Mouse (Mus musculus) adrenal gland, adult 10 weeks (tissue): Measurements from ENCODE around the gene Gm11554. TPM values are rescaled to one million over a fixed set of nuclear protein-coding genes. Genes with fewer than 3 reads are reported as not detected.

ENCODE experiments used
- polyA plus RNA-seq: library from polyadenylated mRNA; stranded (reverse); fragments of 350-450 nt; fragmentation: Illumina TruSeq; extraction: RNeasy Lipid Tissue Mini Kit (QIAGEN cat#74804); gene quantifications from one replicate; pipeline ENCODE4 v1.2.3, GENCODE M21; 2014; ENCODE audit warnings: low read depth, low replicate concordance

Gene Gm11554
- polyA plus RNA-seq = not detected

GRCm38 (mm10) chr11:99804346-99804745 is at the start of gene Gm11554:
Gene Gm11554 (minus strand): TSS chr11:99804446.

GRCm38 (mm10) chr11:99851508-99851907 is 47.3 kb upstream of the Gm11554 start, which contains the start of gene Krtap4-16:
Gene Krtap4-16 (minus strand): TSS chr11:99851608.

GRCm38 (mm10) chr11:99837966-99838365 is 33.7 kb upstream of the Gm11554 start, which contains the start of gene 2300003K06Rik:
Gene 2300003K06Rik (minus strand): TSS chr11:99838066.

GRCm38 (mm10) chr11:99815566-99815965 is 11.3 kb upstream of the Gm11554 start, which contains the start of gene Gm11564:
Gene Gm11564 (minus strand): TSS chr11:99815666.

GRCm38 (mm10) chr11:99809792-99810191 is 5.5 kb upstream of the Gm11554 start, which contains the start of gene Krtap4-13:
Gene Krtap4-13 (minus strand): TSS chr11:99809892.

GRCm38 (mm10) chr11:99798832-99799231 is 5.4 kb downstream of the Gm11554 start, which contains the start of gene Gm11569:
Gene Gm11569 (minus strand): TSS chr11:99798932.

GRCm38 (mm10) chr11:99793367-99793766 is 10.9 kb downstream of the Gm11554 start, which contains the start of gene Gm11596:
Gene Gm11596 (minus strand): TSS chr11:99793467.

GRCm38 (mm10) chr11:99784900-99785299 is 19.3 kb downstream of the Gm11554 start, which contains the start of gene Krtap4-9:
Gene Krtap4-9 (plus strand): TSS chr11:99785200.

GRCm38 (mm10) chr11:99780604-99781003 is 23.6 kb downstream of the Gm11554 start, which contains the start of gene Krtap4-8:
Gene Krtap4-8 (minus strand): TSS chr11:99780704.

GRCm38 (mm10) chr11:99772813-99773212 is 31.4 kb downstream of the Gm11554 start, which contains the start of gene Gm11595:
Gene Gm11595 (minus strand): TSS chr11:99772913.

Other genes with a start within 250 kb of the Gm11554 start
- gene Krtap3-2, start 247.6 kb downstream of the Gm11554 start, polyA plus RNA-seq = not detected
- gene Gm11939, start 245.0 kb downstream of the Gm11554 start, polyA plus RNA-seq = not detected
- gene Krtap3-1, start 237.8 kb downstream of the Gm11554 start, polyA plus RNA-seq = not detected
- not detected for gene Krtap1-5, start 223.4 kb downstream of the Gm11554 start, polyA plus RNA-seq
- not detected for gene Krtap1-4, start 220.8 kb downstream of the Gm11554 start, polyA plus RNA-seq
- not detected for gene Krtap1-3, start 213.1 kb downstream of the Gm11554 start, polyA plus RNA-seq
- not detected for gene Krtap9-3, start 206.3 kb downstream of the Gm11554 start, polyA plus RNA-seq
- gene Gm11938, start 201.1 kb downstream of the Gm11554 start, polyA plus RNA-seq = not detected
- not detected for gene Gm11937, start 194.3 kb downstream of the Gm11554 start, polyA plus RNA-seq
- gene Krtap2-4, start 189.6 kb downstream of the Gm11554 start, polyA plus RNA-seq = not detected
- not detected for gene Gm11562, start 184.0 kb downstream of the Gm11554 start, polyA plus RNA-seq
- not detected for gene Krtap4-1, start 176.2 kb downstream of the Gm11554 start, polyA plus RNA-seq
- gene Krtap4-2, start 169.4 kb downstream of the Gm11554 start, polyA plus RNA-seq = not detected
- not detected for gene Krtap4-7, start 160.4 kb downstream of the Gm11554 start, polyA plus RNA-seq
- not detected for gene Gm11555, start 154.2 kb downstream of the Gm11554 start, polyA plus RNA-seq
- not detected for gene Gm11563, start 145.5 kb downstream of the Gm11554 start, polyA plus RNA-seq
- not detected for gene Krtap4-6, start 138.5 kb downstream of the Gm11554 start, polyA plus RNA-seq
- not detected for gene Gm14190, start 113.7 kb downstream of the Gm11554 start, polyA plus RNA-seq
- gene Gm14180, start 70.2 kb downstream of the Gm11554 start, polyA plus RNA-seq = not detected
- not detected for gene Gm11595, start 31.5 kb downstream of the Gm11554 start, polyA plus RNA-seq
- gene Krtap4-8, start 23.7 kb downstream of the Gm11554 start, polyA plus RNA-seq = not detected
- not detected for gene Krtap4-9, start 19.2 kb downstream of the Gm11554 start, polyA plus RNA-seq
- not detected for gene Gm11596, start 11.0 kb downstream of the Gm11554 start, polyA plus RNA-seq
- gene Gm11569, start 5.5 kb downstream of the Gm11554 start, polyA plus RNA-seq = not detected
- not detected for gene Krtap4-13, start 5.4 kb upstream of the Gm11554 start, polyA plus RNA-seq
- not detected for gene Gm11564, start 11.2 kb upstream of the Gm11554 start, polyA plus RNA-seq
- not detected for gene 2300003K06Rik, start 33.6 kb upstream of the Gm11554 start, polyA plus RNA-seq
- not detected for gene Krtap4-16, start 47.2 kb upstream of the Gm11554 start, polyA plus RNA-seq
- gene Gm11568, start 53.5 kb upstream of the Gm11554 start, polyA plus RNA-seq = not detected
- not detected for gene Gm11559, start 60.0 kb upstream of the Gm11554 start, polyA plus RNA-seq
- gene Krtap9-1, start 68.9 kb upstream of the Gm11554 start, polyA plus RNA-seq = not detected
- gene Gm11567, start 74.7 kb upstream of the Gm11554 start, polyA plus RNA-seq = not detected
- gene Krtap31-1, start 103.5 kb upstream of the Gm11554 start, polyA plus RNA-seq = not detected
- gene Gm11565, start 110.3 kb upstream of the Gm11554 start, polyA plus RNA-seq = not detected
- not detected for gene Krtap31-2, start 131.8 kb upstream of the Gm11554 start, polyA plus RNA-seq
- gene Krtap9-5, start 144.0 kb upstream of the Gm11554 start, polyA plus RNA-seq = not detected
- gene Krtap29-1, start 174.6 kb upstream of the Gm11554 start, polyA plus RNA-seq = not detected
- gene Krtap16-1, start 182.2 kb upstream of the Gm11554 start, polyA plus RNA-seq = not detected
- not detected for gene Krtap17-1, start 189.5 kb upstream of the Gm11554 start, polyA plus RNA-seq
- not detected for gene Krt33a, start 211.8 kb upstream of the Gm11554 start, polyA plus RNA-seq
- not detected for gene Krt33b, start 225.4 kb upstream of the Gm11554 start, polyA plus RNA-seq
- gene Krt34, start 237.1 kb upstream of the Gm11554 start, polyA plus RNA-seq = not detected
- gene Krt31, start 246.1 kb upstream of the Gm11554 start, polyA plus RNA-seq = not detected